Mouse (Mus musculus) brain, embryonic 14.5 days (tissue): ENCODE measurements around the gene Add3.

ENCODE experiments used
- CTCF ChIP-seq: fragments of 200-500 bp; IDR thresholded peaks from 2 replicates; pipeline ENCODE4 v1.5.1; 2012; ENCODE audit warnings: inconsistent platforms, mild to moderate bottlenecking, moderate library complexity, borderline replicate concordance; ENCODE audit not compliant: insufficient read depth, insufficient read length; ENCODE audit errors: extremely low read depth
- POLR2A ChIP-seq: fragments of 200-500 bp; IDR thresholded peaks from 2 replicates; pipeline ENCODE4 v1.6.1; 2012; ENCODE audit warnings: mild to moderate bottlenecking, inconsistent platforms, borderline replicate concordance; ENCODE audit not compliant: poor library complexity, insufficient read depth, insufficient read length, severe bottlenecking; ENCODE audit errors: extremely low read depth

GRCm38 (mm10) chr19:53184911-53185310 lies 44.7 kb downstream of the Add3 start:
- TF ChIP-seq CTCF: no peak
- no peak for TF ChIP-seq POLR2A
